Mouse (Mus musculus) embryonic facial prominence, embryonic 10.5 days (tissue): ENCODE measurements around the gene Golga7b. TPM values are rescaled to one million over a fixed set of nuclear protein-coding genes. Genes with fewer than 3 reads are reported as not detected.

Source experiments
- DNase-seq: peaks from one replicate; pipeline ENCODE4 v3.0.0-alpha.2; 2017; ENCODE audit warnings: low spot score
- H3K27ac ChIP-seq: fragments of 300-500 bp; sonication (generic); replicated peaks from 2 replicates; pipeline ENCODE4 v1.5.1; 2016; ENCODE audit warnings: mild to moderate bottlenecking
- H3K27me3 ChIP-seq: fragments of 300-500 bp; sonication (generic); replicated peaks from 2 replicates; pipeline ENCODE4 v1.6.1; 2016; ENCODE audit warnings: low read depth, mild to moderate bottlenecking; ENCODE audit not compliant: poor library complexity, severe bottlenecking
- H3K36me3 ChIP-seq: fragments of 300-500 bp; sonication (generic); replicated peaks from 2 replicates; pipeline ENCODE4 v1.6.1; 2016; ENCODE audit warnings: mild to moderate bottlenecking, moderate library complexity
- H3K4me1 ChIP-seq: fragments of 300-500 bp; sonication (generic); 2 replicates; pipeline ENCODE4 v1.6.1; 2016
- H3K4me3 ChIP-seq: fragments of 300-500 bp; sonication (generic); 2 replicates; pipeline ENCODE4 v1.5.1; 2016; ENCODE audit warnings: mild to moderate bottlenecking, moderate library complexity
- H3K9me3 ChIP-seq: fragments of 300-500 bp; sonication (generic); 2 replicates; pipeline ENCODE4 v1.6.1; 2016; ENCODE audit warnings: mild to moderate bottlenecking
- WGBS: fragments of 180-500 bp; shearing (Covaris S2); methylation state at CpG from one replicate; pipeline ENCODE4 v1.1.7; 2016; 5-methylcytosine and 5-hydroxymethylcytosine counted together
- polyA plus RNA-seq: library from polyadenylated mRNA; unstranded; fragments of >200 nt; fragmentation: Nextera tagmentation; extraction: Ambion mirVana; gene quantifications from 2 replicates; pipeline ENCODE4 v1.2.1, GENCODE M21; 2016

Gene Golga7b
- polyA plus RNA-seq, 1 experiment from 2014 or later: 1.2 TPM

GRCm38 (mm10) chr19:42229499-42230287 lies 17.7 kb upstream of the Golga7b start:
- Histone ChIP-seq H3K9me3 (no peaks in the 10 kb centered on the region), H3K27me3 (no peaks in the 10 kb centered on the region), H3K36me3 (no peaks in the 10 kb centered on the region), H3K27ac (no peak overlapping the region), H3K4me3 (no peak overlapping the region), H3K4me1 (no peaks in the 10 kb centered on the region)
- WGBS: 83% methylated on average over 17 of the region's 17 CpGs
- DNase-seq: no peak

- 76% methylated on average over 5 of the region's 5 CpGs for WGBS
- Histone ChIP-seq H3K4me3 (no peak overlapping the region), H3K9me3 (no peaks in the 10 kb centered on the region), H3K27me3 (no peaks in the 10 kb centered on the region), H3K4me1 (no peaks in the 10 kb centered on the region), H3K27ac (no peak overlapping the region), H3K36me3 (no peaks in the 10 kb centered on the region)
- DNase-seq: no peak
Observed at GRCm38 (mm10) chr19:42230288-42230568, 17.1 kb upstream of the Golga7b start.

- no peak overlapping the region for H3K4me3 ChIP-seq
- no peaks in the 10 kb centered on the region for H3K4me1 ChIP-seq
- no peaks in the 10 kb centered on the region for H3K9me3 ChIP-seq
- H3K27ac ChIP-seq: no peak overlapping the region
- 91% methylated on average over 13 of the region's 13 CpGs for WGBS
- no peaks in the 10 kb centered on the region for H3K36me3 ChIP-seq
- H3K27me3 ChIP-seq: no peaks in the 10 kb centered on the region
- no peak for DNase-seq
Observed at GRCm38 (mm10) chr19:42230986-42231385, 16.4 kb upstream of the Golga7b start.

- Histone ChIP-seq H3K9me3 (no peaks in the 10 kb centered on the region), H3K27ac (no peak overlapping the region), H3K36me3 (no peaks in the 10 kb centered on the region), H3K4me3 (no peak overlapping the region), H3K27me3 (no peaks in the 10 kb centered on the region), H3K4me1 (peaks cover 22% of the 10 kb centered on the region)
- 19% methylated on average over 4 of the region's 4 CpGs for WGBS
- no peak for DNase-seq
Observed at GRCm38 (mm10) chr19:42237602-42238340, 9.6 kb upstream of the Golga7b start.

- no peak overlapping the region for H3K4me3 ChIP-seq
- H3K4me1 ChIP-seq: peaks cover 22% of the 10 kb centered on the region
- H3K27ac ChIP-seq: no peak overlapping the region
- H3K9me3 ChIP-seq: no peaks in the 10 kb centered on the region
- no peaks in the 10 kb centered on the region for H3K27me3 ChIP-seq
- no peak for DNase-seq
- no peaks in the 10 kb centered on the region for H3K36me3 ChIP-seq
- WGBS: 70% methylated on average over 7 of the region's 7 CpGs
Observed at GRCm38 (mm10) chr19:42238341-42238715, 9.0 kb upstream of the Golga7b start.

GRCm38 (mm10) chr19:42240881-42241280 lies 6.5 kb upstream of the Golga7b start:
- no peak for DNase-seq
- 61% methylated on average over 8 of the region's 8 CpGs for WGBS
- no peaks in the 10 kb centered on the region for H3K9me3 ChIP-seq
- no peaks in the 10 kb centered on the region for H3K27me3 ChIP-seq
- no peaks in the 10 kb centered on the region for H3K36me3 ChIP-seq
- H3K4me3 ChIP-seq: no peak overlapping the region
- peaks cover 22% of the 10 kb centered on the region for H3K4me1 ChIP-seq
- no peak overlapping the region for H3K27ac ChIP-seq

GRCm38 (mm10) chr19:42243401-42243800 lies 4.0 kb upstream of the Golga7b start:
- Histone ChIP-seq H3K4me3 (no peak overlapping the region), H3K9me3 (no peaks in the 10 kb centered on the region), H3K27ac (no peak overlapping the region), H3K36me3 (no peaks in the 10 kb centered on the region), H3K4me1 (peaks cover 15% of the 10 kb centered on the region), H3K27me3 (no peaks in the 10 kb centered on the region)
- no peak for DNase-seq
- 79% methylated on average over 3 of the region's 3 CpGs for WGBS

GRCm38 (mm10) chr19:42246626-42247025 lies 748 bp upstream of the Golga7b start:
- peaks cover 8% of the 10 kb centered on the region for H3K4me1 ChIP-seq
- no peaks in the 10 kb centered on the region for H3K9me3 ChIP-seq
- H3K36me3 ChIP-seq: no peaks in the 10 kb centered on the region
- no peak overlapping the region for H3K4me3 ChIP-seq
- H3K27ac ChIP-seq: no peak overlapping the region
- no peak for DNase-seq
- no peaks in the 10 kb centered on the region for H3K27me3 ChIP-seq
- WGBS: 47% methylated on average over 5 of the region's 5 CpGs

- DNase-seq: no peak
- 75% methylated on average over 11 of the region's 11 CpGs for WGBS
- H3K36me3 ChIP-seq: no peaks in the 10 kb centered on the region
Observed at GRCm38 (mm10) chr19:42249976-42250914, 2.9 kb downstream of the Golga7b start.

GRCm38 (mm10) chr19:42255438-42255783 lies 8.0 kb downstream of the Golga7b start:
- no peaks in the 10 kb centered on the region for H3K9me3 ChIP-seq
- no peak for DNase-seq
- no peaks in the 10 kb centered on the region for H3K36me3 ChIP-seq
- peaks cover 11% of the 10 kb centered on the region for H3K4me1 ChIP-seq
- WGBS: under 1% methylated on average over 23 of the region's 23 CpGs
- peak overlapping the region; percentile 58 for H3K4me3 ChIP-seq
- no peak overlapping the region; the same call in 1 of the 2 replicates for H3K27ac ChIP-seq
- peaks cover 30% of the 10 kb centered on the region for H3K27me3 ChIP-seq

More at GRCm38 (mm10) chr19:42249976-42250914, 2.9 kb downstream of the Golga7b start:
- Histone ChIP-seq H3K27me3 (peaks cover 25% of the 10 kb centered on the region), H3K9me3 (no peaks in the 10 kb centered on the region), H3K4me3 (no peak overlapping the region), H3K27ac (no peak overlapping the region), H3K4me1 (peaks cover 2% of the 10 kb centered on the region; the same call in 1 of the 2 replicates)

- Histone ChIP-seq H3K27me3 (peaks cover 30% of the 10 kb centered on the region), H3K36me3 (no peaks in the 10 kb centered on the region), H3K4me3 (peak overlapping the region; percentile 58), H3K27ac (no peak overlapping the region; the same call in 1 of the 2 replicates), H3K4me1 (peaks cover 11% of the 10 kb centered on the region), H3K9me3 (no peaks in the 10 kb centered on the region)
- DNase-seq: peak; percentile 97
- 3% methylated on average over 39 of the region's 42 CpGs for WGBS
Observed at GRCm38 (mm10) chr19:42255784-42256610, 8.6 kb downstream of the Golga7b start.
